Mouse (Mus musculus): Measurements from ENCODE around the gene Gm49396.

DNA sequence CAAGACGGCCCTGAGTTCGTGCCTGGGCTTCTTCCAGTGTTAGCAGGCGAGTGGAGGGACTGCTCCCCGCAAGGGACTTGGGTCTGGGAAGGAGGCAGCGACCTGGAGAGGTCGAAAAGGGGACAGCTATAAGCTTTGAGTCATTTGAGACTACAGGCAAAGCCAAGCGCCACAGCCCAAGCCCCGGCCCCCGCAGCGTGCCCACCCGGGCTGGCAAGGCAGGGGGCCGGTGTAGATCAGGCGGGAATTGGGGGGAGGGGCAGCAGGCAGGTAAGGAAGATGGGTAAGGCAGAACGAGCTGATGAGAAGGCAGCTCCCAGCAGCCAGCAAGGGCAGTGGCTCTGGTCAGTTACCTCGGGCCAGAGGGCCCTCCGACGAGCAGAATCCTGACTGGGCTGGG is 36.7 kb upstream of the Gm49396 start:
- TF ChIP-seq CTCF (IDR thresholded peaks at IDR 0.05; ENCODE audit: borderline replicate concordance, extremely low read depth, insufficient read depth, insufficient read length) (no peak), POLR2A (IDR thresholded peaks at IDR 0.05; ENCODE audit: borderline replicate concordance, extremely low read depth, insufficient read depth, insufficient read length, poor library complexity, severe bottlenecking) (no peak)

All from brain, embryonic 14.5 days (tissue).